Mouse (Mus musculus) heart, postnatal 0 days (tissue): Measurements from ENCODE around the gene Itgb2. TPM values are rescaled to one million over a fixed set of nuclear protein-coding genes. Genes with fewer than 3 reads are reported as not detected.

Experiments used
- ATAC-seq: fragments of 200-750 bp; cut with Nextera tagmentation; 2 replicates; pipeline ENCODE4 v1.8.0; 2017; ENCODE audit warnings: low read depth, moderate number of reproducible peaks, moderate library complexity; ENCODE audit not compliant: insufficient read depth
- DNase-seq: peaks from one replicate; pipeline ENCODE4 v3.0.0-alpha.2; 2016; ENCODE audit warnings: low spot score
- H3K27ac ChIP-seq: fragments of 300-500 bp; sonication (generic); 2 replicates; pipeline ENCODE4 v1.5.1; 2014; ENCODE audit warnings: low read depth, mild to moderate bottlenecking
- H3K27me3 ChIP-seq: fragments of 300-500 bp; sonication (generic); 2 replicates; pipeline ENCODE4 v1.6.1; 2014; ENCODE audit warnings: low read length, mixed read lengths; ENCODE audit not compliant: control insufficient read depth, insufficient read depth
- H3K36me3 ChIP-seq: fragments of 300-500 bp; sonication (generic); replicated peaks from 2 replicates; pipeline ENCODE4 v1.6.1; 2014; ENCODE audit warnings: low read length, mixed read lengths; ENCODE audit not compliant: control insufficient read depth, insufficient read depth
- H3K4me1 ChIP-seq: fragments of 300-500 bp; sonication (generic); 2 replicates; pipeline ENCODE4 v1.6.1; 2014; ENCODE audit warnings: antibody characterized with exemption; ENCODE audit not compliant: control insufficient read depth, insufficient read depth
- H3K4me2 ChIP-seq: fragments of 300-500 bp; sonication (generic); 2 replicates; pipeline ENCODE4 v1.6.1; 2014; ENCODE audit warnings: low read depth, mild to moderate bottlenecking, low read length, moderate library complexity
- H3K4me3 ChIP-seq: fragments of 300-500 bp; sonication (generic); 2 replicates; pipeline ENCODE4 v1.5.1; 2014; ENCODE audit warnings: low read depth, low read length
- H3K9ac ChIP-seq: fragments of 300-500 bp; sonication (generic); replicated peaks from 2 replicates; pipeline ENCODE4 v1.6.1; 2014; ENCODE audit warnings: low read depth, low read length, mixed read lengths
- H3K9me3 ChIP-seq: fragments of 300-500 bp; sonication (generic); replicated peaks from 2 replicates; pipeline ENCODE4 v1.6.1; 2016; ENCODE audit warnings: low read length; ENCODE audit not compliant: control insufficient read depth
- CTCF ChIP-seq: IDR thresholded peaks from 2 replicates; pipeline ENCODE4 v1.5.1; 2016; ENCODE audit warnings: antibody characterized with exemption, control low read depth, low read depth
- EP300 ChIP-seq: IDR thresholded peaks from 2 replicates; pipeline ENCODE4 v1.6.1; 2016; ENCODE audit warnings: antibody characterized with exemption, low read depth
- WGBS: fragments of 180-500 bp; shearing (Covaris S2); extraction: QIAGEN DNeasy Blood & Tissue Kit; methylation state at CpG from one replicate; pipeline ENCODE4 v1.1.7; 2014; 5-methylcytosine and 5-hydroxymethylcytosine counted together
- polyA plus RNA-seq: library from polyadenylated mRNA; unstranded; fragments of >200 nt; fragmentation: Nextera tagmentation; extraction: Ambion mirVana; gene quantifications from 2 replicates; pipeline ENCODE4 v1.2.1, GENCODE M21; 2015
- total RNA-seq: library from RNA; depleted of rRNA; stranded (reverse); fragments of >200 nt; gene quantifications from 2 replicates; pipeline ENCODE4 v1.2.3, GENCODE M21; 2014; ENCODE audit warnings: low replicate concordance

Itgb2 gene
- total and polyA plus RNA-seq, 2 experiments from 2014 or later, result 0.69 to 1.5 TPM

GRCm38 (mm10) chr10:77589749-77590148 is 59.7 kb downstream of the Itgb2 start:
- H3K4me2 ChIP-seq, result peak overlapping the region; percentile 30; the same call in 1 of the 2 replicates
- peaks cover 19% of the 10 kb centered on the region; the same call in 1 of the 2 replicates for H3K4me1 ChIP-seq
- H3K27ac ChIP-seq, result peak overlapping the region; percentile 8
- no peak for TF ChIP-seq CTCF
- TF ChIP-seq EP300, result no peak
- ATAC-seq (no peak), DNase-seq (no peak)
- H3K27me3 ChIP-seq, result no peaks in the 10 kb centered on the region
- no peak overlapping the region for H3K4me3 ChIP-seq
- no peaks in the 10 kb centered on the region for H3K9me3 ChIP-seq
- no peak overlapping the region for H3K9ac ChIP-seq
- peaks cover 66% of the 10 kb centered on the region for H3K36me3 ChIP-seq
- 65% methylated on average over 8 of the region's 8 CpGs for WGBS

DNA sequence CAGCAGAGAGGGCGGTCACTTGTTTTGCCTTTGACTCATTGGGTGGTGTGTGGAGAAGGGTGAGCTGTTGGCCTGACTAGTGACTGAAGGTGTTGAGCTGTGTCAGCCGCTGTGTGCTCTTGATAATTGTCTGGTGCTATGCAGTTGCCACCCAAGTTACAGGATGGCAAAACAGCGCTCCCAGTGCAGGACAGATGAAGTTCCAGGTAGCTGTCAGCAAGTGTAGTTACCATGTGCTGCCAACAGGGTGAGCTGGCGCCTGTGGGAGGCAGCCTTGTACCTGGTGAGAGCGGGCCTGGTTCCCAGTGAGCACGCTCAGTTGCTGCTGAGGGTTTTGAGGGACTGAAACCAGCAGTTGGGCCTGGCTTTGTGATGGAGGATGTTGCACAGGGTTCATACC is 60.8 kb downstream of the Itgb2 start:
- peaks cover 19% of the 10 kb centered on the region; the same call in 1 of the 2 replicates for H3K4me1 ChIP-seq
- TF ChIP-seq CTCF, result peak; percentile 78
- TF ChIP-seq EP300, result no peak
- 0 out of 2 replicates have a peak overlapping the region, but pooled peaks have one; percentile 43 for H3K27ac ChIP-seq
- DNase-seq (peak; percentile 70), ATAC-seq (peak; percentile 82)
- H3K27me3 ChIP-seq, result no peaks in the 10 kb centered on the region
- H3K36me3 ChIP-seq, result peaks cover 76% of the 10 kb centered on the region
- H3K9me3 ChIP-seq, result no peaks in the 10 kb centered on the region
- 45% methylated on average over 6 of the region's 6 CpGs for WGBS
- H3K4me3 ChIP-seq, result no peak overlapping the region
- no peak overlapping the region for H3K4me2 ChIP-seq
- no peak overlapping the region for H3K9ac ChIP-seq

GRCm38 (mm10) chr10:77591546-77591945 is 61.5 kb downstream of the Itgb2 start:
- no peak for DNase-seq
- ATAC-seq, result no peak
- WGBS, result 73% methylated on average over 6 of the region's 6 CpGs

GRCm38 (mm10) chr10:77596060-77596459 is 66.0 kb downstream of the Itgb2 start:
- no peaks in the 10 kb centered on the region for H3K4me1 ChIP-seq
- H3K27me3 ChIP-seq, result no peaks in the 10 kb centered on the region
- TF ChIP-seq CTCF (no peak), EP300 (no peak)
- ATAC-seq (no peak), DNase-seq (no peak)
- 86% methylated on average over 2 of the region's 2 CpGs for WGBS
- peaks cover 82% of the 10 kb centered on the region for H3K36me3 ChIP-seq
- H3K4me3 ChIP-seq, result no peak overlapping the region
- no peaks in the 10 kb centered on the region for H3K9me3 ChIP-seq
- no peak overlapping the region for H3K4me2 ChIP-seq
- no peak overlapping the region for H3K27ac ChIP-seq
- no peak overlapping the region for H3K9ac ChIP-seq

More at GRCm38 (mm10) chr10:77591546-77591945, 61.5 kb downstream of the Itgb2 start:
- peaks cover 15% of the 10 kb centered on the region; the same call in 1 of the 2 replicates for H3K4me1 ChIP-seq
- peaks cover 84% of the 10 kb centered on the region for H3K36me3 ChIP-seq
- TF ChIP-seq EP300 (no peak), CTCF (no peak)
- H3K9me3 ChIP-seq, result no peaks in the 10 kb centered on the region
- no peak overlapping the region for H3K27ac ChIP-seq
- H3K27me3 ChIP-seq, result no peaks in the 10 kb centered on the region
- no peak overlapping the region for H3K9ac ChIP-seq
- no peak overlapping the region for H3K4me2 ChIP-seq
- H3K4me3 ChIP-seq, result no peak overlapping the region

- no peak for DNase-seq
- no peak overlapping the region for H3K4me2 ChIP-seq
- H3K27ac ChIP-seq, result no peak overlapping the region
- no peaks in the 10 kb centered on the region for H3K27me3 ChIP-seq
- H3K9ac ChIP-seq, result no peak overlapping the region
- peaks cover 15% of the 10 kb centered on the region for H3K36me3 ChIP-seq
- TF ChIP-seq EP300 (no peak), CTCF (no peak)
- H3K4me3 ChIP-seq, result no peak overlapping the region
- peaks cover 8% of the 10 kb centered on the region for H3K4me1 ChIP-seq
- WGBS, result 57% methylated on average over 4 of the region's 4 CpGs
- H3K9me3 ChIP-seq, result no peaks in the 10 kb centered on the region
- no peak for ATAC-seq
These were observed 73.0 kb downstream of the Itgb2 start for GRCm38 (mm10) chr10:77603021-77603420.

GRCm38 (mm10) chr10:77604111-77604510 is 74.1 kb downstream of the Itgb2 start:
- TF ChIP-seq EP300 (no peak), CTCF (no peak; the same call in 1 of the 2 replicates)
- WGBS, result 91% methylated on average over 6 of the region's 6 CpGs
- Histone ChIP-seq H3K9me3 (no peaks in the 10 kb centered on the region), H3K27ac (no peak overlapping the region), H3K27me3 (no peaks in the 10 kb centered on the region), H3K4me2 (no peak overlapping the region), H3K36me3 (peaks cover 4% of the 10 kb centered on the region), H3K4me1 (peaks cover 8% of the 10 kb centered on the region), H3K9ac (no peak overlapping the region), H3K4me3 (no peak overlapping the region)
- DNase-seq, result no peak
- ATAC-seq, result no peak
